Mouse (Mus musculus) neural tube, embryonic 14.5 days (tissue): ENCODE results near the gene Pnma1. TPM values are rescaled to one million over a fixed set of nuclear protein-coding genes. Genes with fewer than 3 reads are reported as not detected.
A peak's percentile ranks its signal among the peaks of the same experiment; 100 is the strongest.
"Not testable (repeated sequence)": the region's sequence is repeated elsewhere in the genome, so short reads cannot be mapped to it uniquely, and the experiment has no call there.

ENCODE experiments used
- ATAC-seq: fragments of 200-750 bp; cut with Nextera tagmentation; 2 replicates; pipeline ENCODE4 v1.8.0; 2017; ENCODE audit warnings: low read depth, mild to moderate bottlenecking, moderate TSS enrichment, moderate library complexity
- H3K27ac ChIP-seq: fragments of 300-500 bp; sonication (generic); 2 replicates; pipeline ENCODE4 v1.5.1; 2014; ENCODE audit warnings: low read depth, mild to moderate bottlenecking, control low read depth, low read length, moderate library complexity, mixed read lengths
- H3K27me3 ChIP-seq: fragments of 300-500 bp; sonication (generic); 2 replicates; pipeline ENCODE4 v1.6.1; 2014; ENCODE audit warnings: low read length; ENCODE audit not compliant: control insufficient read depth, insufficient read depth
- H3K36me3 ChIP-seq: fragments of 300-500 bp; sonication (generic); 2 replicates; pipeline ENCODE4 v1.6.1; 2014; ENCODE audit warnings: low read length, mixed read lengths; ENCODE audit not compliant: control insufficient read depth, insufficient read depth
- H3K4me1 ChIP-seq: fragments of 300-500 bp; sonication (generic); 2 replicates; pipeline ENCODE4 v1.6.1; 2014; ENCODE audit warnings: low read length; ENCODE audit not compliant: control insufficient read depth, insufficient read depth
- H3K4me2 ChIP-seq: fragments of 300-500 bp; sonication (generic); 2 replicates; pipeline ENCODE4 v1.6.1; 2014; ENCODE audit warnings: mild to moderate bottlenecking, low read depth, low read length, control low read depth
- H3K4me3 ChIP-seq: fragments of 300-500 bp; sonication (generic); 2 replicates; pipeline ENCODE4 v1.5.1; 2014; ENCODE audit warnings: low read depth, low read length, control low read depth, mixed read lengths
- H3K9ac ChIP-seq: fragments of 300-500 bp; sonication (generic); replicated peaks from 2 replicates; pipeline ENCODE4 v1.6.1; 2014; ENCODE audit warnings: low read depth, mild to moderate bottlenecking, control low read depth, low read length, mixed read lengths
- H3K9me3 ChIP-seq: fragments of 300-500 bp; sonication (generic); 2 replicates; pipeline ENCODE4 v1.6.1; 2016; ENCODE audit warnings: low read length; ENCODE audit not compliant: control insufficient read depth
- WGBS: fragments of 180-500 bp; shearing (Covaris S2); extraction: QIAGEN DNeasy Blood & Tissue Kit; methylation state at CpG from one replicate; pipeline ENCODE4 v1.1.7; 2014; 5-methylcytosine and 5-hydroxymethylcytosine counted together
- polyA plus RNA-seq: library from polyadenylated mRNA; unstranded; fragments of >200 nt; fragmentation: Nextera tagmentation; extraction: Ambion mirVana; gene quantifications from 2 replicates; pipeline ENCODE4 v1.2.1, GENCODE M21; 2014

Gene Pnma1
- polyA plus RNA-seq, 1 experiment from 2014 or later = 3.4 TPM

DNA sequence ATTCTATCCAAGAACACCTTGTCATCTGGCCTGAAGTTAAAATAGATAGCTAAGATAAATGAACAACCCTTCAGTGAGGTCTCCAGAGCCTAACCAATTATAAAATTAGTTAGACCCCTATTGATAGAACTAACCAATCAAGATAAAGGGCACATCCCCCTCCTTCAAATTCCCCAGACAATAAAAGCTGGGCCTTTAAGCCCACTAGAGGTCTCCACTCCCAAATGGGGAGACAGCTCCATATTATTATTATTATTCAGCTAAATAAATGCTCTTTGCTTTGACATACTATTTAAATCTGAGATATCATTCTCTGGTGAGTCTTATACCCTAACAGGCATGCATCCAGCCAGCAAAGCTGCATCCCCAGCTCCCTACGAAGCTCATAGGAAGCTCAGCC, 38.4 kb downstream of the Pnma1 start:
- H3K4me1 ChIP-seq = peaks cover 2% of the 10 kb centered on the region
- 88% methylated on average over 1 of the region's 1 CpGs for WGBS
- no peaks in the 10 kb centered on the region for H3K27me3 ChIP-seq
- no peak overlapping the region for H3K4me3 ChIP-seq
- ATAC-seq = no peak
- H3K4me2 ChIP-seq = no peak overlapping the region
- no peaks in the 10 kb centered on the region for H3K36me3 ChIP-seq
- H3K9ac ChIP-seq = no peak overlapping the region
- no peak overlapping the region for H3K27ac ChIP-seq
- H3K9me3 ChIP-seq = no peaks in the 10 kb centered on the region

DNA sequence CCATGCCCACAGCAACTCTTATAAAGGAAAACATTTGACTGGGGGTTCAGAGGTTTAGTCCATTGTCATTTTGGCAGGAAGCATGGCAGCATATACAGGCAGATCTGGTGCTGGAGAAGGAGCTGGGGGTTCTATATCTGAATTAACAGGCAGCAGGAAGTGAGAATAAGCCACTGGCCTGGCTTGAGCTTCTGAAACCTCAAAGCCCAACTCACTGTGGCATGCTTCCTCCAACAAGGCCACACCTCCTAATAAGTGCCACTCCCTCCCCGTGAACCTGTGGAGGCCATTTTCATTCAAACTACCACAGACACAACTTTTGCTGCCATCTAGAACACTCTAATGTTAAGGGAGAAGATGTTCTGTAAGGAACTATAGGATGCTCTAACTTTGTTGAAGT, 40.6 kb downstream of the Pnma1 start:
- 87% methylated on average over 1 of the region's 1 CpGs for whole genome bisulfite sequencing
- Histone ChIP-seq H3K4me1 (no peaks in the 10 kb centered on the region), H3K9ac (no peak overlapping the region), H3K27me3 (no peaks in the 10 kb centered on the region), H3K4me3 (no peak overlapping the region), H3K9me3 (no peaks in the 10 kb centered on the region), H3K27ac (no peak overlapping the region), H3K36me3 (no peaks in the 10 kb centered on the region), H3K4me2 (no peak overlapping the region)
- no peak for ATAC-seq

DNA sequence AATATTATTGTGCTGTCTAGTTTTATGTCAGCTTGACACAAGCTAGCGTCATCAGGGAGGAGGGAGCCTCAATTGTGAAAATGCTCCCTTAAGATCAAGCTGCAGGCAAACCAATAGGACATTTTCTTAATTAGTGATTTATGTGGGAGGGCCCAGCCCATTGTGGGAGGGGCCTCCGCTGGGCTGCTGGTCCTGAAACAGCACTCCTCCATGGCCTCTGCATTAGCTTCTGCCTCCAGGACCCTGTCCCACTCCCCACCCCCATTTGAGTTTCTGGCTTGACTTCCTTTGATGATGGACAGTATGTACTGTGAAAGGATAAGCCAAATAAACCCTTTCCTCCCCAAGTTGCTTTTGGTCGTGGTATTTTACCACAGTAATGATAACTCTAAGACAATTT, 41.3 kb downstream of the Pnma1 start:
- H3K4me1 ChIP-seq = no peaks in the 10 kb centered on the region
- no peaks in the 10 kb centered on the region for H3K27me3 ChIP-seq
- no peaks in the 10 kb centered on the region for H3K36me3 ChIP-seq
- no peak overlapping the region for H3K9ac ChIP-seq
- ATAC-seq = no peak
- WGBS = 69% methylated on average over 3 of the region's 3 CpGs
- no peak overlapping the region for H3K4me3 ChIP-seq
- H3K4me2 ChIP-seq = no peak overlapping the region
- no peak overlapping the region for H3K27ac ChIP-seq
- no peaks in the 10 kb centered on the region for H3K9me3 ChIP-seq

DNA sequence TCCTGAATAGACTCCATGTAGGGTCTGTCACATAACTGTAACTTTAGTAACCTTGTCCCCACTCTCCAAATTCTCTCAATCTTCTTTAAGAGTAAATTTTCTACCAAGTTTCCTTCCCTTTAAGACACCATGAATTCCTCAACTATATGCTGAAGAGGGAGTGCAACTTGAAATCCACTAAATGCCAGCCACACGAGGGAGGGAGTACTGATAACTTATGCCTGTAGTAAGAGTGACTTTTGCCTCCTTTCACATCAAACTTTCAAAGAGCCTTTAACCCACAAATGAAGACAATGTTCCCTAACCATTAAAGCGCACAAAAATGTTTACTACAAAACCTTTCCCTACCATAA, 46.8 kb downstream of the Pnma1 start:
- WGBS = 60% methylated on average over 2 of the region's 2 CpGs
- Histone ChIP-seq H3K4me3 (peak overlapping the region; percentile 45), H3K27ac (no peak overlapping the region), H3K27me3 (no peaks in the 10 kb centered on the region), H3K36me3 (no peaks in the 10 kb centered on the region), H3K9ac (no peak overlapping the region), H3K4me2 (peak overlapping the region; percentile 60), H3K4me1 (no peaks in the 10 kb centered on the region; the same call in 1 of the 2 replicates), H3K9me3 (no peaks in the 10 kb centered on the region)
- no peak for ATAC-seq

DNA sequence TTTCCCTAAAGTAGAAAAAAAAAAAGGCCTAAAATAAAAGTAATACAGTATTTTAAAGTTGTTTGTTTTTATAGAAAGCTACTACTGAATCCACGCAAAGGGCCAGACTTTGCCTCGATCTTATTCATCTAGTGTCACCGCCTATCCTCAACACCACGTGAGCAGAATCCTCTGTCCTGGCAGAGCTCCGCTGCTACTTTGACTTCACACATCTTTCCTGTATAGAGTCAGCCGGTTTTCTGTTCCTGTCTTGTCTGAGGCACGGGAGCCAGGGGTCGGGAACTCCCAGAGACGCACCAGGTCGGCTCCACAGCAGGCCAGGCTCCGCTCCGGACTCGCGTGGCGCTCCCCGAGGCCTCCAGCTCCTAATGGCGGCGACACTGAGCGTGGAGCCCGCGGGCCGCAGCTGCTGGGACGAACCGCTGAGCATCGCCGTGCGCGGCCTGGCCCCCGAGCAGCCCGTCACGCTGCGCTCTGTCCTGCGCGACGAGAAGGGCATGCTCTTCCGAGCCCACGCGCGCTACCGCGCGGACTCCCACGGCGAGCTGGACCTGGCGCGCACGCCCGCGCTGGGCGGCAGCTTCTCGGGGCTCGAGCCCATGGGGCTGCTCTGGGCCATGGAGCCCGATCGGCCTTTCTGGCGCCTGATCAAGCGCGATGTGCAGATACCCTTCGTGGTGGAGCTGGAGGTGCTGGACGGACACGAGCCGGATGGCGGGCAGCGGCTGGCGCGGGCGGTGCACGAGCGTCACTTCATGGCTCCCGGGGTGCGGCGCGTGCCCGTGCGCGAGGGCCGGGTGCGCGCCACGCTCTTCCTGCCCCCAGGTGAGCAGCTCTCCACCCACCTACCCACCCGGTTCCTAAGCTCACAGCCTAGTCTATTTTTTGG, 47.4 kb downstream of the Pnma1 start, which contains the start of gene Acot6:
TSS of gene Acot6 (plus strand) at position 51 of the 889 bp plus-strand sequence.
- not testable (repeated sequence) for H3K9me3 ChIP-seq, H3K4me1 ChIP-seq, H3K36me3 ChIP-seq, H3K27ac ChIP-seq, H3K27me3 ChIP-seq
- H3K9ac ChIP-seq = peak within 1 kb of the TSS; percentile 57
- H3K4me3 ChIP-seq = peak within 1 kb of the TSS; percentile 45
- peak; percentile 75; the same call in 1 of the 2 replicates for ATAC-seq
- H3K4me2 ChIP-seq = peak within 1 kb of the TSS; percentile 60
- under 1% methylated on average over 53 of the region's 80 CpGs for WGBS

DNA sequence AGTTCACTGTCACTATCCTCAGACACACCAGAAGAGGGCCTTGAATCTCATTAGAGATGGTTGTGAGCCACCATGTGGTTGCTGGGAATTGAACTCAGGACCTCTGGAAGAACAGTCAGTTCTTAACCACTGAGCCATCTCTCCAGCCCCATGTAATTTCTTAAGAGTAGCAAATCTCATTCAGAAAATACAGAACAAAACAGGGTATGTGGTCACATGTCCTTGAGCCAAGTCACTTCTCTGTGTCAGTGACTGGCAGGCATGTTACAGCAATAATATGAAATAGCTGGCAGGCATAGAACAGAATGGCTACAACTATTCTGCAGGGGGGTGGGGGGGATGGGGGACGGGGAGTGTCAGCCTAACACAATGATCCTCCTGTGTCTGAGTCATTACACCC, 48.2 kb downstream of the Pnma1 start:
- H3K4me3 ChIP-seq = no peak overlapping the region; the same call in 1 of the 2 replicates

DNA sequence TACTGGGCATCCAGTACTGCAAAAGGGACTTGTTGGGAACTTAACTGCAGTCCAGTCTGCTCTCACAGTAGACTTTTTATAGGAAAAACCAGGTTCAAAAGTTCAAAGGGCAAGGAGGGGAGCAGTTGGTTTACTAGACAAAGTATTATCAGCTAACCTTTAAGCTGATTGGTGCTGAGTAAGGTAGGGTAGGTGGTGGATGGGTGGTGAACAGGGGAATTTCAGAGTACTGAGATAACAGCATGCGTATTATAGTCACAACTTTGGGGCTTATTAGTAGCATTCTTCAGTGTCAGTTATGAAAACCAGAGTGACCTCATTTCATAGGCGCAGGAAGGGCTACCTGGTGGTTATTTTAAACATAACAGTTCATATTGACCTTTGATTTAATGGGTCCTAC, 48.7 kb downstream of the Pnma1 start:
- H3K9ac ChIP-seq = no peak overlapping the region
- no peak overlapping the region for H3K4me2 ChIP-seq
- 98% methylated on average over 2 of the region's 2 CpGs for WGBS
- no peaks in the 10 kb centered on the region; the same call in 1 of the 2 replicates for H3K4me1 ChIP-seq
- H3K27me3 ChIP-seq = no peaks in the 10 kb centered on the region
- H3K27ac ChIP-seq = no peak overlapping the region
- no peak overlapping the region for H3K4me3 ChIP-seq
- no peaks in the 10 kb centered on the region for H3K36me3 ChIP-seq
- ATAC-seq = no peak
- no peaks in the 10 kb centered on the region for H3K9me3 ChIP-seq

More for the DNA sequence above, 48.2 kb downstream of the Pnma1 start:
- H3K9me3 ChIP-seq = no peaks in the 10 kb centered on the region
- no peak overlapping the region for H3K9ac ChIP-seq
- H3K4me2 ChIP-seq = peak overlapping the region; percentile 60
- H3K27me3 ChIP-seq = no peaks in the 10 kb centered on the region
- no peaks in the 10 kb centered on the region for H3K36me3 ChIP-seq
- ATAC-seq = no peak
- H3K27ac ChIP-seq = no peak overlapping the region
- whole genome bisulfite sequencing = 28% methylated on average over 1 of the region's 1 CpGs
- H3K4me1 ChIP-seq = no peaks in the 10 kb centered on the region; the same call in 1 of the 2 replicates

Other genes with a start within 250 kb of the Pnma1 start
- gene Numb, start 226.6 kb downstream of the Pnma1 start, polyA plus RNA-seq = 16.1 and 19.4 TPM in 2 replicates
- 10.5 and 12.6 TPM in 2 replicates for gene Riox1, start 197.9 kb downstream of the Pnma1 start, polyA plus RNA-seq
- not detected in 2 replicates for gene Heatr4, start 163.6 kb downstream of the Pnma1 start, polyA plus RNA-seq
- gene Acot2, start 160.6 kb downstream of the Pnma1 start, polyA plus RNA-seq = 11.3 and 13.7 TPM in 2 replicates
- 93.6 and 93.9 TPM in 2 replicates for gene Acot1, start 139.0 kb downstream of the Pnma1 start, polyA plus RNA-seq
- 0.47 and 0.59 TPM in 2 replicates for gene Acot4, start 110.1 kb downstream of the Pnma1 start, polyA plus RNA-seq
- not detected in 2 replicates for gene Gm49366, start 109.6 kb downstream of the Pnma1 start, polyA plus RNA-seq
- 1.8 TPM in 2 replicates for gene Acot3, start 96.3 kb downstream of the Pnma1 start, polyA plus RNA-seq
- 0.21 and 0.25 TPM in 2 replicates for gene Acot5, start 79.2 kb downstream of the Pnma1 start, polyA plus RNA-seq
- 1.3 and 1.9 TPM in 2 replicates for gene Acot6, start 47.8 kb downstream of the Pnma1 start, polyA plus RNA-seq
- gene Dnal1, start 34.1 kb downstream of the Pnma1 start, polyA plus RNA-seq = 6.8 and 6.9 TPM in 2 replicates
- gene Elmsan1, start 70.4 kb upstream of the Pnma1 start, polyA plus RNA-seq = 4.2 and 4.5 TPM in 2 replicates
- gene Ptgr2, start 136.7 kb upstream of the Pnma1 start, polyA plus RNA-seq = 14.1 and 16.8 TPM in 2 replicates
- gene Zfp410, start 168.4 kb upstream of the Pnma1 start, polyA plus RNA-seq = 68.0 and 76.9 TPM in 2 replicates
- gene Coq6, start 213.2 kb upstream of the Pnma1 start, polyA plus RNA-seq = 48.4 and 50.9 TPM in 2 replicates
- gene Fam161b, start 213.3 kb upstream of the Pnma1 start, polyA plus RNA-seq = 16.2 and 19.9 TPM in 2 replicates